Mouse (Mus musculus) heart, embryonic 15.5 days (tissue): ENCODE measurements around the gene D830030K20Rik. TPM values are rescaled to one million over a fixed set of nuclear protein-coding genes. Genes with fewer than 3 reads are reported as not detected.
"Not testable (repeated sequence)": the region's sequence is repeated elsewhere in the genome, so short reads cannot be mapped to it uniquely, and the experiment has no call there.

Experiments
- ATAC-seq: fragments of 200-750 bp; cut with Nextera tagmentation; replicated peaks from 2 replicates; pipeline ENCODE4 v1.8.0; 2017; ENCODE audit warnings: low read depth, moderate TSS enrichment; ENCODE audit not compliant: insufficient number of reproducible peaks, insufficient read depth, low FRiP score
- H3K27ac ChIP-seq: fragments of 300-500 bp; sonication (generic); 2 replicates; pipeline ENCODE4 v1.5.1; 2015; ENCODE audit warnings: mild to moderate bottlenecking, inconsistent platforms
- H3K27me3 ChIP-seq: fragments of 300-500 bp; sonication (generic); 2 replicates; pipeline ENCODE4 v1.6.1; 2015; ENCODE audit warnings: inconsistent platforms
- H3K36me3 ChIP-seq: fragments of 300-500 bp; sonication (generic); 2 replicates; pipeline ENCODE4 v1.6.1; 2015; ENCODE audit warnings: mild to moderate bottlenecking, inconsistent platforms
- H3K4me1 ChIP-seq: fragments of 300-500 bp; sonication (generic); replicated peaks from 2 replicates; pipeline ENCODE4 v1.6.1; 2015; ENCODE audit warnings: inconsistent platforms
- H3K4me2 ChIP-seq: fragments of 300-500 bp; sonication (generic); 2 replicates; pipeline ENCODE4 v1.6.1; 2015; ENCODE audit warnings: inconsistent platforms, mild to moderate bottlenecking, moderate library complexity
- H3K4me3 ChIP-seq: fragments of 300-500 bp; sonication (generic); 2 replicates; pipeline ENCODE4 v1.5.1; 2015; ENCODE audit warnings: mild to moderate bottlenecking, inconsistent platforms
- H3K9ac ChIP-seq: fragments of 300-500 bp; sonication (generic); 2 replicates; pipeline ENCODE4 v1.6.1; 2015; ENCODE audit warnings: mild to moderate bottlenecking, inconsistent platforms
- H3K9me3 ChIP-seq: fragments of 300-500 bp; sonication (generic); replicated peaks from 2 replicates; pipeline ENCODE4 v1.6.1; 2016; ENCODE audit warnings: inconsistent platforms
- WGBS: fragments of 180-500 bp; shearing (Covaris S2); methylation state at CpG from one replicate; pipeline ENCODE4 v1.1.7; 2015; ENCODE audit warnings: mixed read lengths; 5-methylcytosine and 5-hydroxymethylcytosine counted together
- polyA plus RNA-seq: library from polyadenylated mRNA; unstranded; fragments of >200 nt; fragmentation: Nextera tagmentation; extraction: Ambion mirVana; gene quantifications from 2 replicates; pipeline ENCODE4 v1.2.1, GENCODE M21; 2015

D830030K20Rik gene
- 25.3 and 26.7 TPM in 2 replicates for polyA plus RNA-seq

DNA sequence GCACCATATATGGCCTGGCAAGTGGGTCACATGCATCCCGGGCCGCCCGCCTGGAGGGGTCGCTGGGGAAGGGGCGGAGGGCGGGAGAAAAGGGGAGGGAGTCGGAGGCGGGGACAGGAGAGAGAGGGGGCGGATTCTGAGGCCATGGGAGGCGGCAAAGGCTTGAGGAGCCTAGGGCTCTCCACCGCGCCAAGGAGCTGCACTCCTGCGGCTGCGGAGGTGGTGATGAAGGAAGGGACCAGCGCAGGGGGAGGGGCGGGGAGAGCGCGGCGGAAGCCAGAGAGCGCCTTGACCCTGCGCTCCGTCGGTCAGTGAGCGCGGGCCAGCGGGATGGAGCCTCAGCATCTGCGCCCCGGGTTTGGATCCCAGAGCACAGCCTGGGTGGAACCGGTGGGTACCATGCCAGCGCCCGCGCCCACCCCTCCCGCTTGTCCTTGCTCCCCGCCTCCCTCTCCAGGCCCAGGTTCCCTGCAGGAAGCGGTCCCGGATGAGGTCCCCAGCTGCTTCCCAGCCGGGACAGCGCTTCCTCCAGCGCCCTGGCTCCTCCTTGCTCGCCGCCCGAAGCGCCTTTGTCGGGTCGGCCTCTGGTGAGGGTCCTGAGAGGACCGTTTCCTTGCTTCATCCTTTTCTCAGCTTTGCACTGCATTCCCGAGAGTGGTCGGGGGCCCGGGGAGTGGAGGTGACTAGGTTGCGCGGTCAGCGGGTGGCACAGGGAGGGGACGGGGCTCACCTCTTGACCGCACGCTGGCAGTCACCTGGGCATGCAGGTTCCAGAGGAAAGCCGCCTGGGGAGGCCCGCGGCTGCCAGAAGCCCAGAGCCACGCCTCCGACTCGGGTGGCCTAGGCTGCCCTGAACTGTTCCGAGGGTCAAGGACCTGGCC, at the start of gene D830030K20Rik:
D830030K20Rik (plus strand) TSS at position 217 of the 881 bp plus-strand sequence.
- H3K4me1 ChIP-seq, H3K9me3 ChIP-seq, H3K36me3 ChIP-seq, H3K27me3 ChIP-seq, ATAC-seq, H3K27ac ChIP-seq: not testable (repeated sequence)
- Histone ChIP-seq H3K4me2 (peak within 1 kb of the TSS; percentile 89), H3K4me3 (peak within 1 kb of the TSS; percentile 56), H3K9ac (peak within 1 kb of the TSS; percentile 50)
- WGBS = under 1% methylated on average over 26 of the region's 62 CpGs

- H3K9me3 ChIP-seq, H3K9ac ChIP-seq, H3K4me2 ChIP-seq, ATAC-seq, H3K4me3 ChIP-seq, H3K36me3 ChIP-seq, H3K27me3 ChIP-seq, H3K4me1 ChIP-seq, H3K27ac ChIP-seq: not testable (repeated sequence)
- no CpG with 5 or more reads among the region's 2 CpGs for WGBS
Observed at GRCm38 (mm10) chr14:3187955-3188354, 20.3 kb upstream of the D830030K20Rik start, which contains the start of gene Gm5795. Gene Gm5795, plus strand, starts transcription at chr14:3188255.

DNA sequence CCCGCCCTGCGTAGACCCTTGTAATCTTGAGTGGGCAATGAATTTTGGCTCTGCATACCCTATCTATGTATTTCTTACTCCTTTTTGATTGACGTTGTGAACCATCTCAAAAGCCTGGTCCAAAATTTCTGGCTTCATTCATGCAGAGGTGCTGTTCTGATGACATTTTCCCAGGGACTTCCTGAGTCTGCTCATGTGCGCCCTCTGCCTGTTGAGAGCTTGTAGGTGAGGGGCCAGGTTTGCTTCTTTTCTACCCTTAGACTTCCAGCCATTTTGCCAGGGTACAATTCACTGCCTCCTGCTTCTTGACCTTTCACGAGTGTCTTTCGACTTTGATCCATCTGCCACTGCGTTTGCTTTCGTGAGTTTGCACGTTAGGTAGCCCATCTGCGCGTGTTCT, 1.1 kb downstream of the D830030K20Rik start:
- H3K9me3 ChIP-seq, H3K9ac ChIP-seq, ATAC-seq, H3K36me3 ChIP-seq, H3K27me3 ChIP-seq, H3K27ac ChIP-seq, H3K4me1 ChIP-seq: not testable (repeated sequence)
- 10% methylated on average over 9 of the region's 11 CpGs for WGBS
- H3K4me3 ChIP-seq = peak overlapping the region; percentile 15; the same call in 1 of the 2 replicates
- H3K4me2 ChIP-seq = peak overlapping the region; percentile 40

DNA sequence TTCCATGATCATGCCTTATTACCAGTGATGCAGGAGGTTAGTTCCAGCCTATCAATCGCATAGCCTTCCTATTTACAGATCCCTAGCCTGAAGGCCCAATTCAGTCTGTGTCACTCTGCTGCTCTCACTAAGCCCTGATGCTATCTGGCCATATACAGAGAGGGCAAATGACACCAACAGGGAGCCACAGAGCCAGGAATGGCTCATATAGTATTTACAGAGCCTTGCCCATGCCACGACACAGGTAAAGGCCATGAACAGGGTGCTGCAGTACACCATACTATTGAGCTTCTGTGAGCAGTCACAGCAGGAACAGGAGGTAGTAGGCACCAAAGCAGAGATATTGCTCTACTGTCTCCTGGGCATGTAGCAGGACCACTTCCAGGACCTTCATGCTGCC, 54.2 kb downstream of the D830030K20Rik start:
- 83% methylated on average over 2 of the region's 2 CpGs for WGBS
- not testable (repeated sequence) for H3K9me3 ChIP-seq, H3K4me1 ChIP-seq, H3K4me2 ChIP-seq, ATAC-seq, H3K27me3 ChIP-seq, H3K9ac ChIP-seq, H3K27ac ChIP-seq, H3K36me3 ChIP-seq, H3K4me3 ChIP-seq

Other genes with a start within 250 kb of the D830030K20Rik start
- not detected in 2 replicates for gene Gm2888, start 178.5 kb upstream of the D830030K20Rik start, polyA plus RNA-seq
- 2.5 and 3.1 TPM in 2 replicates for gene Gm2897, start 159.2 kb upstream of the D830030K20Rik start, polyA plus RNA-seq
- gene Gm10340, start 74.5 kb upstream of the D830030K20Rik start, polyA plus RNA-seq = not detected in 2 replicates
- gene Gm5795, start 20.2 kb upstream of the D830030K20Rik start, polyA plus RNA-seq = not detected in 2 replicates
- not detected in 2 replicates for gene Gm2956, start 124.1 kb downstream of the D830030K20Rik start, polyA plus RNA-seq
- gene Gm10413, start 186.6 kb downstream of the D830030K20Rik start, polyA plus RNA-seq = not detected in 2 replicates
- 5.9 and 6.1 TPM in 2 replicates for gene Gm10409, start 204.1 kb downstream of the D830030K20Rik start, polyA plus RNA-seq
- gene Gm3005, start 219.6 kb downstream of the D830030K20Rik start, polyA plus RNA-seq = 10.4 and 10.5 TPM in 2 replicates
- not detected in 2 replicates for gene Gm10408, start 240.9 kb downstream of the D830030K20Rik start, polyA plus RNA-seq